Mouse (Mus musculus): ENCODE data around the gene Arl3. TPM values are rescaled to one million over a fixed set of nuclear protein-coding genes. Genes with fewer than 3 reads are reported as not detected.
"Not testable (repeated sequence)": the region's sequence is repeated elsewhere in the genome, so short reads cannot be mapped to it uniquely, and the experiment has no call there.

The Arl3 gene
- polyA plus RNA-seq, 1 experiment from 2014 or later: 192 TPM

DNA sequence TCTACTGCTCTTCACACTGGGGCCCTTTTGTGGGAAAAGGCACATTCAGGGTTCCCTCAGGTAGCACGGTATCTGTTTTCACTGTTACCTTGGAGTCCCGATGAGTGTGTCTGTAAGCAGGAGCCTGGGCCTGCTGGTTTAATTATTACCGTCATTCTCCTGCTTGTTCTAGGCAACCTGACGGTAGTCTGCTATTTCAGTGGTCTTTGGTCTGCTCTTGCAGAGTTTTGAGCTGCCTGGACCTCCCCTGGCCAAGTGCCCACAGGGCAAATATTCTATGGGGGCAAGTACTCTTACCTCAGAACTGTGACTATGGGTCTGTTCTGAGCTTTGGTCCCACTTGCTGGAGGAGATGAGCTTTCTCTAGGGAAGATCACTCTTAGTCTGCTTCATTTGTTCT lies 2.2 kb upstream of the Arl3 start:
- WGBS: 53% methylated on average over 4 of the region's 4 CpGs
- no peaks in the 10 kb centered on the region for H3K27me3 ChIP-seq
- no peaks in the 10 kb centered on the region for H3K36me3 ChIP-seq
- H3K9ac ChIP-seq: no peak overlapping the region
- H3K4me1 ChIP-seq: peaks cover 23% of the 10 kb centered on the region
- no peak overlapping the region for H3K27ac ChIP-seq
- no peak overlapping the region for H3K4me3 ChIP-seq
- no peaks in the 10 kb centered on the region for H3K9me3 ChIP-seq
- H3K4me2 ChIP-seq: no peak overlapping the region
- ATAC-seq (ENCODE audit: insufficient number of reproducible peaks, insufficient read depth, low FRiP score, low TSS enrichment, low read depth): no peak

DNA sequence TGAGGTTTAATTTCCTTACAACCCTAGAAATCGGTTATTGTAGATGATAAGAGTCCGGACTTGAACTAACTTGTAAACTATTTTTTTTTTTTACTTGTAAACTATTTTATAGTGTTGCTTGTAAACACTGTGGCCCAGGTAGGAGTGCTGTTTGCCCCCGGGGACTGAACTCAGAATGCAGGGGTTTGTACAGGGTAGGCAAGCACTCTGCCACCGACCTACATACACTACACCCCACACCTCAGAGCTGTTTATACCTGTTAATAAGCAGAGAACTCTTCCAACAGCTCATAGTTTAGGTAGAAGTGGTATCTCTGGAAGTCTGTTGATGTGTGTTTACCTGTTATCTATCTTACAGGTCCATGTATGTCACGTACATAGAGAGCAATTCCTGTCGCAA lies 992 bp upstream of the Arl3 start:
- Histone ChIP-seq H3K4me3 (peak overlapping the region; percentile 83), H3K27me3 (no peaks in the 10 kb centered on the region), H3K9ac (peak overlapping the region; percentile 81), H3K4me1 (peaks cover 23% of the 10 kb centered on the region), H3K27ac (no peak overlapping the region), H3K4me2 (peak overlapping the region; percentile 79), H3K36me3 (no peaks in the 10 kb centered on the region), H3K9me3 (no peaks in the 10 kb centered on the region)
- 38% methylated on average over 6 of the region's 6 CpGs for WGBS
- ATAC-seq (ENCODE audit: insufficient number of reproducible peaks, insufficient read depth, low FRiP score, low TSS enrichment, low read depth): no peak

DNA sequence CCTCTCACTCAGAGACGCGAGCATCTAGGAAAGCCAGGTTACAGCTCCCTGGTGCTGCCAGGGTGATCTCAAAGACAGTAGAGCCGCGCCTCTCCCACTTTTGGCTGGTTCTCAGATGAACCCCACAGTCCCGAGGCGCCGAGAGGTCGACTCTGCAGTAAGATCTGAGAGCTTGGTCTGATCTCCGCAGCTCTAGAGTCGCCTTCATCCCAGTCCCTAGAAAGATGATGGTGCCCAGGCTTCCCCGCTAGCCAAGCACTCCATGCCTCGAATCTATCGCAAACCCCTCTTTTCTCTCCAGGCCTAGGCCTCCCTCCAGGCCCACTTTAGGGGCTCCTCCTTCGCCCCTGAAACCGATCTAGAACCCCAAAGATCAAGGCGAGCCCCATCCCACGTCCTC lies 450 bp downstream of the Arl3 start:
- Histone ChIP-seq H3K4me1 (peaks cover 23% of the 10 kb centered on the region), H3K36me3 (peaks cover 2% of the 10 kb centered on the region; the same call in 1 of the 2 replicates), H3K4me3 (peak overlapping the region; percentile 83), H3K9ac (peak overlapping the region; percentile 81), H3K27me3 (no peaks in the 10 kb centered on the region), H3K27ac (peak overlapping the region; percentile 83), H3K9me3 (no peaks in the 10 kb centered on the region), H3K4me2 (peak overlapping the region; percentile 79)
- WGBS: under 1% methylated on average over 17 of the region's 17 CpGs
- ATAC-seq (ENCODE audit: insufficient number of reproducible peaks, insufficient read depth, low FRiP score, low TSS enrichment, low read depth): no peak; the same call in 1 of the 2 replicates

DNA sequence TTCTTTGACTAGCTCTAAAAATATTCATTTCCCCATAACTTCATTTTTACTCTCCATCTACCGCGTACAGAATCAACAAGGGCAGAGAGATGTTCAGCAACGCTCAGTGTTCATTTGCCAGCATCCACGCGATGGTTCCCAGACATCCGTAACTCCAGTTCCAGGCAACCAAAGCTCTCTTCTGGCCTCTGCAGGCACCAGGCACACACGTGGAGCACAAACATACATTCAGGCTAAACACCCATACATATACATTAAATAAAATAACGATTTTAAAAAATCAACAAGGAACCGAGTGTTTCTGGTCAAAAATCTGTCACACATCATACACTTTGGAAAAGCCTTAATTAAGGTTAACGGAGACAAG lies 1.1 kb downstream of the Arl3 start:
- peaks cover 23% of the 10 kb centered on the region for H3K4me1 ChIP-seq
- peak overlapping the region; percentile 83 for H3K4me3 ChIP-seq
- peak overlapping the region; percentile 79 for H3K4me2 ChIP-seq
- WGBS: 11% methylated on average over 10 of the region's 10 CpGs
- peaks cover 6% of the 10 kb centered on the region; the same call in 1 of the 2 replicates for H3K36me3 ChIP-seq
- no peaks in the 10 kb centered on the region for H3K9me3 ChIP-seq
- no peaks in the 10 kb centered on the region for H3K27me3 ChIP-seq
- peak overlapping the region; percentile 81 for H3K9ac ChIP-seq
- ATAC-seq (ENCODE audit: insufficient number of reproducible peaks, insufficient read depth, low FRiP score, low TSS enrichment, low read depth): no peak
- H3K27ac ChIP-seq: peak overlapping the region; percentile 83

- WGBS: 75% methylated on average over 3 of the region's 3 CpGs
- not testable (repeated sequence) for ATAC-seq (ENCODE audit: insufficient number of reproducible peaks, insufficient read depth, low FRiP score, low TSS enrichment, low read depth)
- 0 out of 2 replicates have a peak overlapping the region, but pooled peaks have one; percentile 81 for H3K9ac ChIP-seq
These were observed 1.7 kb downstream of the Arl3 start for GRCm38 (mm10) chr19:46571211-46571877.

DNA sequence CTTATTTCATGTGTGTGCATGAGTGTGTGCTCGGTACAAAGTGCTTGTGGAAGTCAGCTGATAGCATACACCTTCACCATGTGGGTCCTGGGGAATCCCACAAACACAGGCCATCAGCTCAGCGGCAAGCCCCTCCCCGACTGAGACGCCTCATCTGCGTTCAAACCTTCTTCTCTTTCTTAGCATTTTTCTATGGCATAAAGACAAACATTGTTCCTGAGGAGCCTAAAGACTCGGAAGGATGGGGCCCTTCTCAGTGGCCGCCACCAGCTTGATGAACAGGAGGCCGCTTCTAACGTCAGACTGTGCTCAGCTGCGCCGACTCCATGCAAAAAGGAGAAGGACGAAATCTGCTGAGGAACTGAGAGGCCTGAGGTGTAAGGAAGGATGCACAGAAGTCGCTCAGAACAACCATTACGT lies 8.9 kb downstream of the Arl3 start:
- Histone ChIP-seq H3K9ac (no peak overlapping the region), H3K27ac (no peak overlapping the region), H3K27me3 (no peaks in the 10 kb centered on the region), H3K36me3 (peaks cover 16% of the 10 kb centered on the region), H3K9me3 (no peaks in the 10 kb centered on the region), H3K4me2 (no peak overlapping the region), H3K4me1 (peaks cover 4% of the 10 kb centered on the region; the same call in 1 of the 2 replicates), H3K4me3 (no peak overlapping the region)
- ATAC-seq (ENCODE audit: insufficient number of reproducible peaks, insufficient read depth, low FRiP score, low TSS enrichment, low read depth): no peak
- 81% methylated on average over 14 of the region's 14 CpGs for WGBS

More at GRCm38 (mm10) chr19:46571211-46571877, 1.7 kb downstream of the Arl3 start:
- Histone ChIP-seq H3K4me2 (peak overlapping the region; percentile 79), H3K4me1 (peaks cover 23% of the 10 kb centered on the region), H3K4me3 (peak overlapping the region; percentile 83)
- H3K36me3 ChIP-seq, H3K27ac ChIP-seq, H3K9me3 ChIP-seq, H3K27me3 ChIP-seq: not testable (repeated sequence)

DNA sequence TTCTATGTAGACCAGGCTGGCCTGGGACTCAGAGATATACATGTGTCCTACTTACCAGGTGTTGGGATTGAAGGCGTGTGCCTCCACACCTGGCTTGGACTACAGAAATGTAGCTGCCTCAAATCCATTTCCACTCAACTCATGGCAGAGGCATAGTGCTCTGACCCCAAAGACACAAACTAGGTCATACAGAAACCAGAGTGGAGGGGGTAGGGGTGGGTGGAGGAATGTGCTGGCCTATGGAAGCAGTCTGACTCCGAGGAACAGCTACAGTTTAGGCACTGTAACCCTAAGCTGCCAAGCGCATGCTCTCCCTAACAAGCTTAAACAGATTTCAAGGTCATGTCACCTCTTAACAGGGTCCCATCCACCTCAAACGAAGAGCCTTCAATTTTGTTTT lies 9.4 kb downstream of the Arl3 start:
- ATAC-seq (ENCODE audit: insufficient number of reproducible peaks, insufficient read depth, low FRiP score, low TSS enrichment, low read depth): no peak
- Histone ChIP-seq H3K36me3 (peaks cover 16% of the 10 kb centered on the region), H3K27me3 (no peaks in the 10 kb centered on the region), H3K9ac (no peak overlapping the region), H3K4me3 (no peak overlapping the region), H3K9me3 (no peaks in the 10 kb centered on the region), H3K27ac (no peak overlapping the region), H3K4me2 (no peak overlapping the region), H3K4me1 (peaks cover 8% of the 10 kb centered on the region)
- WGBS: 76% methylated on average over 4 of the region's 4 CpGs

GRCm38 (mm10) chr19:46562581-46563515 lies 10.2 kb downstream of the Arl3 start:
- no peak for ATAC-seq (ENCODE audit: insufficient number of reproducible peaks, insufficient read depth, low FRiP score, low TSS enrichment, low read depth)
- WGBS: 87% methylated on average over 14 of the region's 14 CpGs
- Histone ChIP-seq H3K27me3 (no peaks in the 10 kb centered on the region), H3K27ac (0 out of 2 replicates have a peak overlapping the region, but pooled peaks have one; percentile 44), H3K9me3 (no peaks in the 10 kb centered on the region), H3K36me3 (peaks cover 20% of the 10 kb centered on the region), H3K9ac (no peak overlapping the region), H3K4me1 (peaks cover 10% of the 10 kb centered on the region), H3K4me3 (no peak overlapping the region), H3K4me2 (no peak overlapping the region)

GRCm38 (mm10) chr19:46562132-46562531 lies 10.9 kb downstream of the Arl3 start:
- H3K36me3 ChIP-seq: peaks cover 21% of the 10 kb centered on the region
- 27% methylated on average over 1 of the region's 1 CpGs for WGBS
- H3K9ac ChIP-seq: no peak overlapping the region
- H3K9me3 ChIP-seq: no peaks in the 10 kb centered on the region
- no peaks in the 10 kb centered on the region for H3K27me3 ChIP-seq
- no peak overlapping the region for H3K4me2 ChIP-seq
- H3K4me3 ChIP-seq: no peak overlapping the region
- peaks cover 10% of the 10 kb centered on the region for H3K4me1 ChIP-seq
- 0 out of 2 replicates have a peak overlapping the region, but pooled peaks have one; percentile 44 for H3K27ac ChIP-seq
- ATAC-seq (ENCODE audit: insufficient number of reproducible peaks, insufficient read depth, low FRiP score, low TSS enrichment, low read depth): no peak

DNA sequence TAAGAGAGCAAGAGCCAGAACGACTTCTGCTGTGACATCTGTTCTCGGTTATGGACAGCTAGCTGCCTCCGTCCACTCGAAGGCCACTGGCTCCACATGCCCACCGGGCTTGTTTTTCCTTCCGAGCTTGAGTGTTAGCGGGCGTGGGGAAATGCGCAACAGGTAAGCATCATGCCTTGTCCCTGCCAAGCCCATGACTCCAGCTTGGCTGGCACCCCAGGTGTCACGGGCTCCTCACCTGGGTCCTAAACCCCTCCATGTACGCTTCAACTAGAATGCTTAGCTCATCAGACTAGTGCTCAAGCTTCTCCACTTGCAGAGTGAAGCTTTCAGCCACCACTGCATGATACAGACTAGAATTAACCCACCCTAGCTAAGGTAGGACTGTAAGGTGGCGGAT lies 14.4 kb downstream of the Arl3 start:
- peaks cover 49% of the 10 kb centered on the region for H3K36me3 ChIP-seq
- no peak overlapping the region for H3K4me2 ChIP-seq
- 0 out of 2 replicates have a peak overlapping the region, but pooled peaks have one; percentile 12 for H3K27ac ChIP-seq
- H3K9ac ChIP-seq: 0 out of 2 replicates have a peak overlapping the region, but pooled peaks have one; percentile 21
- H3K4me1 ChIP-seq: peaks cover 16% of the 10 kb centered on the region
- ATAC-seq (ENCODE audit: insufficient number of reproducible peaks, insufficient read depth, low FRiP score, low TSS enrichment, low read depth): no peak
- no peak overlapping the region for H3K4me3 ChIP-seq
- WGBS: 46% methylated on average over 12 of the region's 12 CpGs
- no peaks in the 10 kb centered on the region for H3K9me3 ChIP-seq
- H3K27me3 ChIP-seq: no peaks in the 10 kb centered on the region

- no peak overlapping the region for H3K9ac ChIP-seq
- H3K9me3 ChIP-seq: no peaks in the 10 kb centered on the region
- H3K27ac ChIP-seq: no peak overlapping the region
- no peak overlapping the region for H3K4me2 ChIP-seq
- H3K4me3 ChIP-seq: no peak overlapping the region
- peaks cover 21% of the 10 kb centered on the region for H3K4me1 ChIP-seq
- WGBS: 76% methylated on average over 8 of the region's 8 CpGs
- no peaks in the 10 kb centered on the region for H3K27me3 ChIP-seq
- peaks cover 52% of the 10 kb centered on the region for H3K36me3 ChIP-seq
- no peak for ATAC-seq (ENCODE audit: insufficient number of reproducible peaks, insufficient read depth, low FRiP score, low TSS enrichment, low read depth)
These were observed 15.0 kb downstream of the Arl3 start for GRCm38 (mm10) chr19:46558009-46558408.
